Mouse (Mus musculus) liver, adult 2 months (tissue): Measurements from ENCODE around the gene Oas3. TPM values are rescaled to one million over a fixed set of nuclear protein-coding genes. Genes with fewer than 3 reads are reported as not detected.

Experiments
- DNase-seq: peaks from one replicate; pipeline ENCODE4 v3.0.0-alpha.2; 2011; ENCODE audit warnings: low read depth, low spot score; ENCODE audit errors: extremely low read depth
- H3K27ac ChIP-seq: fragments of 200-500 bp; replicated peaks from 2 replicates; pipeline ENCODE4 v1.5.1; 2012; ENCODE audit warnings: low read depth, mild to moderate bottlenecking, control low read depth, inconsistent platforms, low read length; ENCODE audit not compliant: insufficient read depth
- H3K27me3 ChIP-seq: fragments of 200-500 bp; 2 replicates; pipeline ENCODE4 v1.6.1; 2012; ENCODE audit warnings: mild to moderate bottlenecking, moderate library complexity, low read length, inconsistent platforms; ENCODE audit not compliant: control insufficient read depth, insufficient read depth
- H3K36me3 ChIP-seq: fragments of 200-500 bp; 2 replicates; pipeline ENCODE4 v1.6.1; 2012; ENCODE audit warnings: low read length, inconsistent platforms; ENCODE audit not compliant: control insufficient read depth, insufficient read depth
- H3K4me1 ChIP-seq: fragments of 200-500 bp; 2 replicates; pipeline ENCODE4 v1.6.1; 2011; ENCODE audit warnings: low read length; ENCODE audit not compliant: control insufficient read depth, insufficient read depth
- H3K4me3 ChIP-seq: fragments of 200-500 bp; 2 replicates; pipeline ENCODE4 v1.5.1; 2011; ENCODE audit warnings: low read depth, mild to moderate bottlenecking, control low read depth, low read length, moderate library complexity; ENCODE audit not compliant: insufficient read depth
- H3K79me2 ChIP-seq: fragments of 200-500 bp; 2 replicates; pipeline ENCODE4 v1.6.1; 2012; ENCODE audit warnings: inconsistent platforms, mild to moderate bottlenecking, low read length, moderate library complexity; ENCODE audit not compliant: control insufficient read depth, insufficient read depth
- H3K9ac ChIP-seq: fragments of 200-500 bp; 2 replicates; pipeline ENCODE4 v1.6.1; 2012; ENCODE audit warnings: low read depth, mild to moderate bottlenecking, control low read depth, inconsistent platforms, low read length
- CTCF ChIP-seq: fragments of 200-500 bp; IDR thresholded peaks from 2 replicates; pipeline ENCODE4 v1.5.1; 2011; ENCODE audit warnings: low read depth, low read length, control low read depth
- POLR2A ChIP-seq: fragments of 200-500 bp; IDR thresholded peaks from 2 replicates; pipeline ENCODE4 v1.6.1; 2011; ENCODE audit warnings: low read length, control low read depth; ENCODE audit not compliant: insufficient read depth; ENCODE audit errors: extremely low read depth
- WGBS: fragments of 180-500 bp; shearing (Covaris S2); methylation state at CpG from one replicate; pipeline ENCODE4 v1.1.7; 2018; 5-methylcytosine and 5-hydroxymethylcytosine counted together
- polyA plus RNA-seq: library from polyadenylated mRNA; depleted of rRNA; stranded (reverse); fragments of >200 nt; gene quantifications from 2 replicates; pipeline ENCODE4 v1.2.3, GENCODE M21; 2012; rRNA removed
- total RNA-seq: library from RNA; depleted of rRNA; stranded (reverse); fragments of >200 nt; gene quantifications from 2 replicates; pipeline ENCODE4 v1.2.3, GENCODE M21; 2014; rRNA removed

Gene Oas3
- total and polyA plus RNA-seq, 2 experiments = 1.4 to 1.7 TPM

GRCm38 (mm10) chr5:120710826-120711248 is 66.6 kb downstream of the Oas3 start:
- Histone ChIP-seq H3K4me3 (peak overlapping the region; percentile 23; the same call in 1 of the 2 replicates), H3K4me1 (no peaks in the 10 kb centered on the region), H3K27me3 (peaks cover 17% of the 10 kb centered on the region), H3K36me3 (no peaks in the 10 kb centered on the region), H3K9ac (no peak overlapping the region), H3K27ac (no peak overlapping the region), H3K79me2 (no peaks in the 10 kb centered on the region)
- DNase-seq = no peak
- 5% methylated on average over 34 of the region's 34 CpGs for WGBS
- TF ChIP-seq CTCF (no peak), POLR2A (no peak)

- peak overlapping the region; percentile 25; the same call in 1 of the 2 replicates for H3K4me3 ChIP-seq
- H3K79me2 ChIP-seq = no peaks in the 10 kb centered on the region
- no peak overlapping the region; the same call in 1 of the 2 replicates for H3K9ac ChIP-seq
- no peaks in the 10 kb centered on the region for H3K36me3 ChIP-seq
- TF ChIP-seq POLR2A (no peak), CTCF (no peak)
- no peak for DNase-seq
- no peaks in the 10 kb centered on the region for H3K4me1 ChIP-seq
- peaks cover 17% of the 10 kb centered on the region for H3K27me3 ChIP-seq
- no peak overlapping the region for H3K27ac ChIP-seq
- 10% methylated on average over 40 of the region's 40 CpGs for WGBS
Observed at GRCm38 (mm10) chr5:120710161-120710825, 67.2 kb downstream of the Oas3 start.

- Histone ChIP-seq H3K36me3 (no peaks in the 10 kb centered on the region), H3K4me3 (no peak overlapping the region), H3K9ac (no peak overlapping the region), H3K4me1 (no peaks in the 10 kb centered on the region), H3K27ac (no peak overlapping the region), H3K79me2 (no peaks in the 10 kb centered on the region), H3K27me3 (peaks cover 17% of the 10 kb centered on the region)
- no peak for DNase-seq
- 46% methylated on average over 13 of the region's 13 CpGs for WGBS
- TF ChIP-seq POLR2A (no peak), CTCF (no peak)
Observed at GRCm38 (mm10) chr5:120706976-120707375, 70.5 kb downstream of the Oas3 start.

- DNase-seq = no peak
- H3K27ac ChIP-seq = no peak overlapping the region
- H3K4me3 ChIP-seq = no peak overlapping the region
- peaks cover 16% of the 10 kb centered on the region for H3K27me3 ChIP-seq
- H3K9ac ChIP-seq = no peak overlapping the region
- no peak for TF ChIP-seq CTCF
- TF ChIP-seq POLR2A = no peak
- 15% methylated on average over 16 of the region's 16 CpGs for WGBS
- H3K79me2 ChIP-seq = no peaks in the 10 kb centered on the region
- no peaks in the 10 kb centered on the region for H3K36me3 ChIP-seq
- H3K4me1 ChIP-seq = no peaks in the 10 kb centered on the region
Observed at GRCm38 (mm10) chr5:120706541-120706940, 70.9 kb downstream of the Oas3 start.

GRCm38 (mm10) chr5:120704421-120704820 is 73.0 kb downstream of the Oas3 start:
- Histone ChIP-seq H3K27ac (no peak overlapping the region), H3K27me3 (no peaks in the 10 kb centered on the region; the same call in 1 of the 2 replicates), H3K9ac (no peak overlapping the region), H3K79me2 (no peaks in the 10 kb centered on the region), H3K36me3 (no peaks in the 10 kb centered on the region), H3K4me1 (no peaks in the 10 kb centered on the region), H3K4me3 (no peak overlapping the region)
- TF ChIP-seq POLR2A (no peak), CTCF (no peak)
- 58% methylated on average over 6 of the region's 6 CpGs for WGBS
- no peak for DNase-seq

GRCm38 (mm10) chr5:120703660-120704059 is 73.8 kb downstream of the Oas3 start:
- H3K36me3 ChIP-seq = no peaks in the 10 kb centered on the region
- no peaks in the 10 kb centered on the region; the same call in 1 of the 2 replicates for H3K27me3 ChIP-seq
- no peaks in the 10 kb centered on the region for H3K79me2 ChIP-seq
- no peak overlapping the region for H3K4me3 ChIP-seq
- no peak for TF ChIP-seq CTCF
- no peak for TF ChIP-seq POLR2A
- H3K4me1 ChIP-seq = peaks cover 3% of the 10 kb centered on the region; the same call in 1 of the 2 replicates
- DNase-seq = no peak
- H3K27ac ChIP-seq = no peak overlapping the region
- no peak overlapping the region for H3K9ac ChIP-seq
- WGBS = 81% methylated on average over 3 of the region's 3 CpGs

Other genes starting within 250 kb of the Oas3 start
- gene Tpcn1, start 189.0 kb downstream of the Oas3 start, total RNA-seq = 7.6 and 11.5 TPM in 2 replicates
- gene Tpcn1, start 189.0 kb downstream of the Oas3 start, polyA plus RNA-seq = 51.9 and 78.1 TPM in 2 replicates
- gene Iqcd, start 188.6 kb downstream of the Oas3 start, total RNA-seq = 0.09 TPM in 1 of 2 replicates, not detected in the other
- 0.15 and 0.22 TPM in 2 replicates for gene Iqcd, start 188.6 kb downstream of the Oas3 start, polyA plus RNA-seq
- 4.4 and 5.9 TPM in 2 replicates for gene Rita1, start 165.1 kb downstream of the Oas3 start, total RNA-seq
- gene Rita1, start 165.1 kb downstream of the Oas3 start, polyA plus RNA-seq = 9.1 and 10.5 TPM in 2 replicates
- gene Ddx54, start 164.9 kb downstream of the Oas3 start, total RNA-seq = 15.2 and 19.8 TPM in 2 replicates
- gene Ddx54, start 164.9 kb downstream of the Oas3 start, polyA plus RNA-seq = 24.2 and 24.6 TPM in 2 replicates
- not detected in 2 replicates for gene Cfap73, start 143.4 kb downstream of the Oas3 start, total RNA-seq
- not detected in 2 replicates for gene Cfap73, start 143.4 kb downstream of the Oas3 start, polyA plus RNA-seq
- gene Rasal1, start 128.8 kb downstream of the Oas3 start, total RNA-seq = 0.09 and 0.54 TPM in 2 replicates
- 0.10 and 0.95 TPM in 2 replicates for gene Rasal1, start 128.8 kb downstream of the Oas3 start, polyA plus RNA-seq
- 0.65 and 1.4 TPM in 2 replicates for gene Dtx1, start 65.7 kb downstream of the Oas3 start, total RNA-seq
- 0.75 and 1.3 TPM in 2 replicates for gene Dtx1, start 65.7 kb downstream of the Oas3 start, polyA plus RNA-seq
- gene Oas2, start 27.8 kb downstream of the Oas3 start, total RNA-seq = 1.8 and 1.9 TPM in 2 replicates
- gene Oas2, start 27.8 kb downstream of the Oas3 start, polyA plus RNA-seq = 1.3 and 5.4 TPM in 2 replicates
- not detected in 2 replicates for gene Oas1e, start 17.9 kb upstream of the Oas3 start, total RNA-seq
- gene Oas1e, start 17.9 kb upstream of the Oas3 start, polyA plus RNA-seq = not detected in 2 replicates
- 1.5 TPM in 2 replicates for gene Oas1c, start 34.9 kb upstream of the Oas3 start, total RNA-seq
- 0.39 and 1.6 TPM in 2 replicates for gene Oas1c, start 34.9 kb upstream of the Oas3 start, polyA plus RNA-seq
- gene Oas1f, start 69.7 kb upstream of the Oas3 start, total RNA-seq = not detected in 2 replicates
- not detected in 2 replicates for gene Oas1f, start 69.7 kb upstream of the Oas3 start, polyA plus RNA-seq
- not detected in 2 replicates for gene Oas1h, start 83.8 kb upstream of the Oas3 start, total RNA-seq
- gene Oas1h, start 83.8 kb upstream of the Oas3 start, polyA plus RNA-seq = not detected in 2 replicates
- 3.5 and 4.3 TPM in 2 replicates for gene Oas1g, start 110.0 kb upstream of the Oas3 start, total RNA-seq
- gene Oas1g, start 110.0 kb upstream of the Oas3 start, polyA plus RNA-seq = 0.73 and 2.9 TPM in 2 replicates
- gene Oas1a, start 129.9 kb upstream of the Oas3 start, total RNA-seq = 6.2 and 10.0 TPM in 2 replicates
- gene Oas1a, start 129.9 kb upstream of the Oas3 start, polyA plus RNA-seq = 1.6 and 6.4 TPM in 2 replicates
- gene Oas1d, start 136.9 kb upstream of the Oas3 start, total RNA-seq = not detected in 2 replicates
- not detected in 2 replicates for gene Oas1d, start 136.9 kb upstream of the Oas3 start, polyA plus RNA-seq
- 0.07 TPM in 1 of 2 replicates, not detected in the other for gene Rph3a, start 232.4 kb upstream of the Oas3 start, total RNA-seq
- gene Rph3a, start 232.4 kb upstream of the Oas3 start, polyA plus RNA-seq = not detected in 2 replicates